Mouse (Mus musculus) lung, postnatal 14 days (tissue): ENCODE measurements around the gene Sdsl.

Source experiments
- DNase-seq: peaks from one replicate; pipeline ENCODE4 v3.0.0; 2021

Gene Sdsl

GRCm38 (mm10) chr5:120493873-120494395 is 21.3 kb upstream of the Sdsl start:
- DNase-seq = no peak

DNA sequence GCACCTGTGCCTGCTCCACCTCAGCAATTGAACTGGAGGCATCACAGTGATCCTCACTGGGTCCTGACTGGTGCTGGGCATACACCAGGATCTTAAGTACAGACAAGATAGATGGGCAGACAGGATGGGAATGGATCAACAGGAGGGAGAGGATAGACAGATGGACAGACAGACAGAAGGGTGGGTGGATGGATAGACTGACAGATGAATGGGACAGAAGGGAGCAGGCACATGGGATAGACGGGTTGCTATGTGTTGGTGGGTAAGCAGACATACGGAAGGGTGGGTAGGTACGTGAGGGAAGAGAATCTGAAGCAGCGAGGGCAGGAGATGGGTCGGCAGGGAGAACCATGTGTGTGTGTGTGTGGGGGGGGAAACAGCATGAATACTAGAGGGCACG is 20.8 kb upstream of the Sdsl start:
- DNase-seq = no peak

DNA sequence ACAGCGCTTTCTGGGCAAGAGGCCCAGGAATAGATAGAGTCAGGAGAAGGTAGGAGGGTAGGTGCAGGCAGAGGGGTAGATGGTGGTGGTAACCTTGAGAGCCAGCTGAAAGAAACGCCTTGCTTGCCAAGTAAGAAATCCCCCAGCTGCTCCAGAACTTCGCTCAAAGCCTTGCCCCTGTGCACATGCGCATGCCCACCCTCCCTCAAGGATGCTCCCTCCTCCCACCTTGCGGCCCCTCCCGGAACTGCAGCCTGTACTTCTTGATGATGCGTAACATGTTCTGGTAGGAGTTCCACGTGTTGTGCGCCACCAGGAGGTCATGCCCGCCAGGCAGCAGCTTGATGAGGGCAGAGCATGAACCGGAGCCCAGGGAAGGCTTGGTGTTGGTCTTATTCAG is 19.8 kb upstream of the Sdsl start:
- no peak for DNase-seq

GRCm38 (mm10) chr5:120490679-120491192 is 18.1 kb upstream of the Sdsl start:
- peak; percentile 35 for DNase-seq

GRCm38 (mm10) chr5:120487844-120488243 is 15.2 kb upstream of the Sdsl start:
- no peak for DNase-seq

GRCm38 (mm10) chr5:120483399-120483798 is 10.8 kb upstream of the Sdsl start:
- DNase-seq = no peak

DNA sequence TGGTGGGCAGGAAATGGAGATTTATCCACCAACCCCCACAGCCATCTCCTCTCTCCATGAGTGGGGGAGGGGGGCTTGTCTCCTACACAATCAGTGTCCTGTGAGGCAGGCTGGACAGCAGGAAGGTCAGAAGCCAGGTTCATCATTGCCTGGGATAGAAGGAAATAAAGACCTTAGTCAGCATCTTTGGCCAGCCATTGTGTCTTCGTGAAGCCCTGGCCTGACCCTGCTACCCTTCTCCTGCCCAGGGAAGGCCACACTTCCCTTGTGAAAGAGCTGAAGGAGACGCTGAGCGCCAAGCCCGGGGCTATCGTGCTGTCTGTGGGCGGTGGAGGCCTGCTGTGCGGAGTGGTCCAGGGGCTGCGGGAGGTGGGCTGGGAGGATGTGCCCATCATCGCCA is 8.6 kb upstream of the Sdsl start:
- DNase-seq = no peak

GRCm38 (mm10) chr5:120479538-120479937 is 6.9 kb upstream of the Sdsl start:
- no peak for DNase-seq

GRCm38 (mm10) chr5:120477993-120478392 is 5.4 kb upstream of the Sdsl start:
- DNase-seq = no peak

GRCm38 (mm10) chr5:120476296-120476695 is 3.7 kb upstream of the Sdsl start, which contains the start of gene Sds:
Gene Sds, plus strand, starts transcription at chr5:120476526.
- no peak for DNase-seq

- no peak for DNase-seq
Measured at GRCm38 (mm10) chr5:120475861-120476260, 3.3 kb upstream of the Sdsl start.

DNA sequence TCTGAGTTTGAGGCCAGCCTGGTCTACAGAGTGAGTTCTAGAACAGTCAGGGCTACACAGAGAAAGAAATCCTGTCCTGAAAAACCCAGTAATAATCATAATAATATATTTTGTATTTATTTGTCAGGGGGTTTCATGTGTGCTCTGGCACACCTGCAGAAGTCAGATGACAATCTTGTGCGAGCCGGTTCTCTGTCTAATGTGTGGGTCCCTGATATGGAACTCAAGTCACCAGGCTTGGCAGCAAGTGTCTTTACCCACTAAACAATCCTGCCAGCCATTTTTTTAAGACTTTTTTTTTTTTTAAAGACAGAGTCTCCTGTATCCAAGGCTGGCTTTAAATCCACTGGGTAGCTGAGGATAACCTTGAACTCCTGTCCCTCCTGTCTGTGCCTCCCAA is 751 bp upstream of the Sdsl start:
- no peak for DNase-seq

DNA sequence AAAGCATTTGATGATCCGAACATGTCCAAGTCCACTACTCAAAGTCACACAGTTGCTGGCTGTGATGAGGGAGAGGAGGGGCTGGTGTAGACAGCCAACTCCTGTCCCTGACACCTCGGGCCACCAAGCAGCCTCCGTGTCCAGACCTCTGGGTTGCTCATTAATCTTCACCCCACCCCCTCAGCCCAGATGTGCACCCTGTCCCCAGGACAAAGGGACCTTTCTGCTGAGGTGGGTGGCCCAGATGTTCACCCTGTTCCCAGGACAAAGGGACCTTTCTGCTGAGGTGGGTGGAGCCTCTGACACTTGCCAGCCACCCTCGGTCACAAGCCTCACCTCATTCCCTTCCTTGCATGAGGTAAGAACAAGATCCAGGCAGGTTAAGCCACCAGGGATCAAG is 1.1 kb downstream of the Sdsl start:
- DNase-seq = no peak

DNA sequence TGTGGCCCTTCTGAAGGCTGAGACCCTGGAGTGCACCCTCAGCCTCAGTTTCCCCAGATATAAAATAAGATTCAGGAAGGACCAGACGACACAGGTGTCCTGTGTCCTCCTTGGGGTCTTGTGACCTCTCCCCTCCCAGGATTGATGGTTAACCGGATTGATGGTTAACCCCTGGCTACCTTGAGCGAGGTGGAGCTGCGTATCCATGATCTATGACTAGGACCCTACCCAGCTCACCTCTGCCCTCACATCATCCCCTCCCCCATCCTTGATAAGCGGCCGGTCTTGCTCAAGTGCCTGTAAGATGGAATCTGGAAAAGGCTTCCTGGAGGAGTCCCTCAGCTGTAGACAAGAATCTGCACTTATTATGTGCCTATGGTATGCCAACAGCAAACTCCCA is 3.8 kb downstream of the Sdsl start:
- no peak for DNase-seq

- no peak for DNase-seq
Measured at GRCm38 (mm10) chr5:120468336-120468735, 4.3 kb downstream of the Sdsl start.

DNA sequence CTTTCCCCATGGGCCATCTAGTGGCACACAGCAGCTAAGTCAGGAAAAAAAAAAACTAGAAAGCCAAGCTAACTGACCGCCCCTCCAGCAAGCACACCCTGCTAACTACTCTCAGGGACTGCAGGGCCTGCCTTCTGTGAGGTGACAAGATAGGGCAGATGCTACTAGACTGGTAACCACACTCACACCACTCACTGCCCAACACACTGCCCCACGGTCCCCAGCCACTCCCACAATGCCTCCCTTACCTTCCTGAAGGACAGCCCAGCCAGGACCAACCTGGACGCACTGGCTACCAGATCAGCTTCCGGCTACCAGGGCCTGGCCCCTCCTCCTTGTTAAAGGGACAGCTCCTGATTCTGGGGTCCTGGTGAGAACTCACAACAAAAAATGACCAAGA is 5.6 kb downstream of the Sdsl start:
- peak; percentile 8 for DNase-seq

DNA sequence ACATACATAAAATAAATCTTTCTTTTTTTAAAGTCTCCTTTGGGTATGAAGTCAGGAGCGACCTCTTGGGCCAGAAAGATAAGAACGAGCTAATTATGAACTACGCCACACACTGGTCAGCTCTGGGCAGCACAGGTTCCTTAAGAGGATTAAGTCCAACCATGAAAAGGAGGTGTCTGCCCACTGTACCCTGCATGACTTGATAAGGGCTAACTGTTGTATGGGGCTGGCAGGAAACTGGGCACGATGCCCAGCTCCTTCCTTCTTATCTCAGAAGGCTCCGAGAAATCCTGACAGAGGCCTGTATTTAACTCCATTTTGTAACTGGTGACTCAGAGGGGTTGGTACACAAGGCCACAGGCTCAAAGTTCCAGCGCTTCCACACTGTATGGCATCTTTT is 6.8 kb downstream of the Sdsl start:
- DNase-seq = peak; percentile 42

- peak; percentile 23 for DNase-seq
Measured at GRCm38 (mm10) chr5:120465062-120465461, 7.5 kb downstream of the Sdsl start.

DNA sequence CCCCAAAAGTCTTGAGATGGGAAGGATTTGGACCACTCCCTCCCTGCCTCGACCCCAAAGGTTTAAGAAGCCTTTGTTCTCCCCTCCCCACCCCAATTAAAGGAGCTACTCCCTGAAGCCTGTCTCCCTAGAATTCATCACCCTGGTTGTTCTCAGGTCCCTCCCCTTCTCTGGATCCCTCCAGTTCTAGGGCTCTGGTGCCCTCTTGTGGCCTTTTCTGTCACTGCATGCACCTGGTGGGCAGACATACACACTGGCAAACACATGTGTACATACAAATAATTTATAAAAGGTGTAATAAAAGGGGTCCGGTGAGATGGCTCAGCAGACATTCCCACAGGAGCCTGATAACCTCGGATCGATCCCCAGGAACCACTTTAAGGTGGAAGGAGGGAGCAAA is 8.3 kb downstream of the Sdsl start:
- no peak for DNase-seq

DNA sequence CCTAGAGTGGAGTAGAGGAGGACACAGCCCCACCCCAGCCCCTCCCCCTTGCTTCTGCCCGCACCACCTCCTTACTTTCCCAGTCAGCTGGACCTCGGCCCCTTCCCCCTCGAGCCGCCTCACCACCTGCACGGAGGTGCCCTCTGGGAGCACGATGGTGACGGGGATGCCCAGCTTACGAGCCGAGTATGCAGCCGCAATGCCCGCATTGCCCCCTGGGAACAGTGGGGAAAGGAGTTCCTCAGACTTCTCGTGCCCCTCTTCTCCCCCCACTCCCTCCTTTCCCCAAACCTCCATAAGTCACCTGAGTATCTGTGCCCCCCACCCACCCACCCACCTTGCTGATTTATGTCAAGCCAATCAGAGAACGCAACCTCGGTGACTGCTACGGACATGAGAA is 10.7 kb downstream of the Sdsl start:
- DNase-seq = no peak

DNA sequence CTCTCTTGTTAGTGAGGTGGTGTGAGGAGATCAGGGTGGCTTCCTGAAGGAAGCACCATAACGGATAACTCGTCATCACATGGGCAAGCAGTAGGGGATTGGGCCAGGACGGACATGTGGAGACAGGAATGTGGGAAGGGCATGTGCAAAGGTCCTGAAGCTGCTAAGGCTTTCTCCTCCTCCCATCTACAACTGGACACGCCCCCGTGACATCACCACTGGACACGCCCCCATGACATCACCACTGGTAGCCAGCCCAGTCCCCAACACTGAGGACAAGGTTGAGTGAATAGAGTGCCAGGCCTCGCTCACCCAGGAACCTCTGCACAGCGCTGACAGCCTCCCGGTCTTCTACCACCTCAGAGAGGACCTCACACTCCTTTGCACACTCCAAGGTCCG is 13.5 kb downstream of the Sdsl start:
- no peak for DNase-seq

GRCm38 (mm10) chr5:120457628-120458027 is 15.0 kb downstream of the Sdsl start:
- DNase-seq = peak; percentile 58

DNA sequence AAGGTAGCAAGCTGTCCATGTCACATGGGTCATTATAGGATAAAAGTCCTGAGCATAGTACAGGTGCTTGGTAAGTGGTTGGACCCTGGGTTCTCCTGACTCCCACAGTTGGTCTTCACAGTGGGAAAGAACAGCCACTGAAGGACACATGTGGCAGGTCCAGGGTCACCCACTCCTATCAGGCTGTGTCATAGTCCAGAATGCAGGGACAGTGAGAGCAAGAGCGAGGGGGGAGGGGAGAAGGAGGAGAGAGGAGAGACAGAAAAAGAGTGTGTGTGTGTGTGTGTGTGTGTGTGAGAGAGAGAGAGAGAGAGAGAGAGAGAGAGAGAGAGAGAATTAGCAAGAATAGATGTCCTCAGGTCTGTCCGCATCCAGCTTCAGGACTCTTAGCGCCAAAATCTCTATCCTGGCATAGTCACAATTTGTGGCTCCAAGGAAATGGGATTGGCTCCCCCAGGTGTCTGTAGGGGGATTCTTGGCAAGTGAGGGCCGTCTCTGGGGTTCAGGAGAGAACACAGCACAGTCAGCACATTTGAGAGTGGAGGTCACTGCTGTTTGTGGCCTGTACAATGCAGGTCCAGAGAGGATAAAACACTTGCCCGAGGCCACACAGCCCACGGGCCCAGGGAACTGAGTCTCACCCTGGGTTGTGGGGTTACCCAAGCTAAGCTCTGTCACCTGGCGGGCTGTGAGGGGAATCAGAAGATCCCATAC is 15.6 kb downstream of the Sdsl start:
- DNase-seq = no peak

DNA sequence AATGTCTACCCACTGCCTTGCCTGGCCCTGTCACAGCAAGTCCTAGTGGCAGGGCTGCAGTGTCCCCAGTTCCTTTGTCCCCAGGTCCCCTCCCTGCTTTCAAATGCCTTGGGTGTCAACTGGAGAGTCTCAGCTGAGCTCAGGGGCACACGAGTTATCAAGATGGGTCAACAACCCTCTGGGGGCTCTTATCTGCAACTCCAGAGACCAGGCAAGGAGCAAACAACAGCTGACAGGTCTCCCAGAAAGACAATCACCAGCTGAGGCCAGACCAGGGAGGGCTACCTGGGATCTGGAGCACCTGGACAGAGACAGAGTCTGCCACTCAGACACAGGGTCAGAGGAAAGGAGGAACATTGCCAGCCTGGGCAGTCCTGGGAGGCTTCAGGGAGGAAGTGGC is 16.4 kb downstream of the Sdsl start:
- DNase-seq = no peak

DNA sequence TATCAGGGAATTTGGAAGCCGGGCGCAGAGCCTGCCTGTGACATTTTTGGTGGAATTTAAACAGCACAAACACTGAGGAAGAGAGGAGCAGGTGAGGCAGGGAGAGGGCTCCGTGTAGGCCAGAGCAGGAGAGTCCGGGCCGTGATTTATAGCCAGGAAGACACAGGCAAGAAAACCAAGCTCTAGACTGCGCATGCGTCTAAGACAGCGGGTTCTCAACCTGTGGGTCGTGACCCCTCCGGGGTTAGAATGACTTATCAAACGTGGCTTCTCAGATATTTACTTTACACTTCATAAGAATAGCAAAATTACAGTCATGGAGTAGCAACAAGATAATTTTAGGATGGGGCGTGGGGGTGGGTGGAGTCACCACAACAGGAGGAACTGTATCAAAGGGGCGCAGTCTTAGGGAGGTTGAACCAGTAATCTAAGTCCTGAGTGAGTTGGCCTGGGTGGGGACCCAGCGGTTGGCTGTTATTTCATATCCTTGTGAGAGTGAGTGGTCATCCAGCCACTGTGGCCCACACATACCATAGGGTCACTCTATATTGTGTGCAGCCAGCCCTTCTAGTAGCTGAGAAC is 17.8 kb downstream of the Sdsl start:
- no peak for DNase-seq
